Mouse (Mus musculus) liver, embryonic 14.5 days (tissue): ENCODE data around the gene Bcl2l11. TPM values are rescaled to one million over a fixed set of nuclear protein-coding genes. Genes with fewer than 3 reads are reported as not detected.
"Not testable (repeated sequence)": the region's sequence is repeated elsewhere in the genome, so short reads cannot be mapped to it uniquely, and the experiment has no call there.

ENCODE experiments used
- ATAC-seq: fragments of 200-750 bp; cut with Nextera tagmentation; 2 replicates; pipeline ENCODE4 v1.8.0; 2017; ENCODE audit warnings: moderate number of reproducible peaks, mild to moderate bottlenecking, moderate library complexity; ENCODE audit not compliant: insufficient read depth
- DNase-seq, 3 experiments: peaks; one replicate each; pipeline ENCODE4 v3.0.0-alpha.2; 2012 to 2013; ENCODE audit warnings: low read depth in 3 of 3, low spot score in 3 of 3
- H3K27ac ChIP-seq: fragments of 300-500 bp; sonication (generic); 2 replicates; pipeline ENCODE4 v1.5.1; 2014; ENCODE audit warnings: moderate library complexity, mild to moderate bottlenecking, control low read depth, inconsistent platforms
- H3K27me3 ChIP-seq: fragments of 300-500 bp; sonication (generic); 2 replicates; pipeline ENCODE4 v1.6.1; 2014; ENCODE audit warnings: mild to moderate bottlenecking, low read length, moderate library complexity; ENCODE audit not compliant: control insufficient read depth, insufficient read depth
- H3K36me3 ChIP-seq: fragments of 300-500 bp; sonication (generic); replicated peaks from 2 replicates; pipeline ENCODE4 v1.6.1; 2014; ENCODE audit warnings: low read depth; ENCODE audit not compliant: control insufficient read depth, insufficient read depth
- H3K4me1 ChIP-seq, 2 experiments: fragments of 200-500 bp in 1 of 2; fragments of 300-500 bp in 1 of 2; sonication (generic) in 1 of 2; replicated peaks; 2 replicates each; pipeline ENCODE4 v1.6.1; 2012 to 2014; ENCODE audit warnings: antibody characterized with exemption in 1 of 2, inconsistent platforms in 1 of 2, low read length in 1 of 2; ENCODE audit not compliant: control insufficient read depth in 2 of 2, insufficient read depth in 2 of 2
- H3K4me2 ChIP-seq: fragments of 300-500 bp; sonication (generic); 2 replicates; pipeline ENCODE4 v1.6.1; 2014; ENCODE audit warnings: low read depth, mild to moderate bottlenecking, control low read depth, moderate library complexity
- H3K4me3 ChIP-seq, 2 experiments: fragments of 200-500 bp in 1 of 2; fragments of 300-500 bp in 1 of 2; sonication (generic) in 1 of 2; 2 replicates each; pipeline ENCODE4 v1.5.1; 2012 to 2014; ENCODE audit warnings: low read depth in 2 of 2, low read length in 2 of 2, mild to moderate bottlenecking in 2 of 2, control low read depth in 1 of 2, inconsistent platforms in 1 of 2, moderate library complexity in 1 of 2; ENCODE audit not compliant: insufficient read depth in 1 of 2
- H3K9ac ChIP-seq: fragments of 300-500 bp; sonication (generic); replicated peaks from 2 replicates; pipeline ENCODE4 v1.6.1; 2014; ENCODE audit warnings: mild to moderate bottlenecking, control low read depth, moderate library complexity
- H3K9me3 ChIP-seq: fragments of 300-500 bp; sonication (generic); 2 replicates; pipeline ENCODE4 v1.6.1; 2016; ENCODE audit warnings: low read length, mixed read lengths; ENCODE audit not compliant: control insufficient read depth
- CTCF ChIP-seq: IDR thresholded peaks from 2 replicates; pipeline ENCODE4 v1.5.1; 2016; ENCODE audit warnings: antibody characterized with exemption, low read depth, control low read depth
- EP300 ChIP-seq: IDR thresholded peaks from 2 replicates; pipeline ENCODE4 v1.6.1; 2016; ENCODE audit warnings: antibody characterized with exemption, low read depth
- WGBS: fragments of 180-500 bp; shearing (Covaris S2); extraction: QIAGEN DNeasy Blood & Tissue Kit; methylation state at CpG from one replicate; pipeline ENCODE4 v1.1.7; 2014; ENCODE audit not compliant: insufficient replicate concordance; 5-methylcytosine and 5-hydroxymethylcytosine counted together
- polyA plus RNA-seq, 2 experiments: library from polyadenylated mRNA; depleted of rRNA in 1 of 2; stranded (reverse) in 1 of 2; unstranded in 1 of 2; fragments of >200 nt; fragmentation: Nextera tagmentation in 1 of 2; extraction: Ambion mirVana in 1 of 2; gene quantifications; 2 replicates each; pipeline versions ENCODE4 v1.2.1 to v1.2.3; 2012 to 2014

Bcl2l11 gene
- polyA plus RNA-seq, 2 experiments = 3.3 to 4.5 TPM

GRCm38 (mm10) chr2:128177241-128177661 is 51.4 kb downstream of the Bcl2l11 start:
- ATAC-seq = no peak
- H3K9me3 ChIP-seq = no peaks in the 10 kb centered on the region
- no peak overlapping the region for H3K4me2 ChIP-seq
- TF ChIP-seq EP300 = no peak
- no peak for TF ChIP-seq CTCF
- H3K27me3 ChIP-seq = no peaks in the 10 kb centered on the region
- H3K4me3 ChIP-seq = no peak overlapping the region
- no peak for DNase-seq
- peaks cover 0 to 33% of the 10 kb centered on the region in 2 experiments; a peak in 2 of 4 replicates for H3K4me1 ChIP-seq
- no peak overlapping the region for H3K27ac ChIP-seq
- no peak overlapping the region for H3K9ac ChIP-seq
- 65% methylated on average over 5 of the region's 5 CpGs for WGBS
- no peaks in the 10 kb centered on the region for H3K36me3 ChIP-seq

- H3K9me3 ChIP-seq = no peaks in the 10 kb centered on the region
- DNase-seq (no peak), ATAC-seq (no peak)
- H3K4me1 ChIP-seq = peaks cover 0 to 29% of the 10 kb centered on the region in 2 experiments; a peak in 2 of 4 replicates
- H3K9ac ChIP-seq = no peak overlapping the region
- H3K27ac ChIP-seq = no peak overlapping the region
- no peak overlapping the region for H3K4me2 ChIP-seq
- 75% methylated on average over 18 of the region's 18 CpGs for whole genome bisulfite sequencing
- no peaks in the 10 kb centered on the region for H3K36me3 ChIP-seq
- H3K4me3 ChIP-seq = no peak overlapping the region
- H3K27me3 ChIP-seq = no peaks in the 10 kb centered on the region
- no peak for TF ChIP-seq EP300
- no peak for TF ChIP-seq CTCF
Measured at GRCm38 (mm10) chr2:128179126-128179807, 53.4 kb downstream of the Bcl2l11 start.

GRCm38 (mm10) chr2:128179808-128180379 is 54.1 kb downstream of the Bcl2l11 start:
- no peak overlapping the region for H3K4me2 ChIP-seq
- H3K36me3 ChIP-seq = no peaks in the 10 kb centered on the region
- H3K27me3 ChIP-seq = no peaks in the 10 kb centered on the region
- H3K27ac ChIP-seq = no peak overlapping the region
- H3K9ac ChIP-seq = no peak overlapping the region
- DNase-seq = peak in 1 of 3 experiments; percentile 40
- TF ChIP-seq EP300 (peak; percentile 58), CTCF (no peak)
- peaks cover 0 to 27% of the 10 kb centered on the region in 2 experiments; a peak in 2 of 4 replicates for H3K4me1 ChIP-seq
- WGBS = 14% methylated on average over 9 of the region's 9 CpGs
- peak; percentile 63; the same call in 1 of the 2 replicates for ATAC-seq
- H3K9me3 ChIP-seq = no peaks in the 10 kb centered on the region
- no peak overlapping the region for H3K4me3 ChIP-seq

- H3K4me2 ChIP-seq, DNase-seq, H3K9me3 ChIP-seq, H3K27ac ChIP-seq, H3K9ac ChIP-seq, H3K27me3 ChIP-seq, H3K36me3 ChIP-seq, H3K4me3 ChIP-seq, ATAC-seq: not testable (repeated sequence)
- 70% methylated on average over 9 of the region's 9 CpGs for WGBS
- H3K4me1 ChIP-seq = peaks cover 0 to 16% of the 10 kb centered on the region in 2 experiments; a peak in 2 of 4 replicates
Measured at GRCm38 (mm10) chr2:128182181-128182580, 56.3 kb downstream of the Bcl2l11 start.

- peaks cover 0 to 19% of the 10 kb centered on the region in 2 experiments; a peak in 2 of 4 replicates for H3K4me1 ChIP-seq
- no peak for ATAC-seq
- no peak overlapping the region for H3K4me3 ChIP-seq
- H3K36me3 ChIP-seq = no peaks in the 10 kb centered on the region
- no peak overlapping the region for H3K9ac ChIP-seq
- H3K4me2 ChIP-seq = no peak overlapping the region
- no peak for DNase-seq
- no peak overlapping the region for H3K27ac ChIP-seq
- no peaks in the 10 kb centered on the region for H3K9me3 ChIP-seq
- WGBS = 67% methylated on average over 4 of the region's 4 CpGs
- TF ChIP-seq EP300 (no peak), CTCF (no peak)
- H3K27me3 ChIP-seq = no peaks in the 10 kb centered on the region
Measured at GRCm38 (mm10) chr2:128182751-128183150, 56.9 kb downstream of the Bcl2l11 start.
